Mouse (Mus musculus) right cerebral cortex, postnatal 14 days (tissue): ENCODE results near the gene Sart3.
A peak's percentile ranks its signal among the peaks of the same experiment; 100 is the strongest.
"Not testable (repeated sequence)": the region's sequence is repeated elsewhere in the genome, so short reads cannot be mapped to it uniquely, and the experiment has no call there.

Experiments
- DNase-seq: peaks from one replicate; pipeline ENCODE4 v3.0.0; 2022

The Sart3 gene

DNA sequence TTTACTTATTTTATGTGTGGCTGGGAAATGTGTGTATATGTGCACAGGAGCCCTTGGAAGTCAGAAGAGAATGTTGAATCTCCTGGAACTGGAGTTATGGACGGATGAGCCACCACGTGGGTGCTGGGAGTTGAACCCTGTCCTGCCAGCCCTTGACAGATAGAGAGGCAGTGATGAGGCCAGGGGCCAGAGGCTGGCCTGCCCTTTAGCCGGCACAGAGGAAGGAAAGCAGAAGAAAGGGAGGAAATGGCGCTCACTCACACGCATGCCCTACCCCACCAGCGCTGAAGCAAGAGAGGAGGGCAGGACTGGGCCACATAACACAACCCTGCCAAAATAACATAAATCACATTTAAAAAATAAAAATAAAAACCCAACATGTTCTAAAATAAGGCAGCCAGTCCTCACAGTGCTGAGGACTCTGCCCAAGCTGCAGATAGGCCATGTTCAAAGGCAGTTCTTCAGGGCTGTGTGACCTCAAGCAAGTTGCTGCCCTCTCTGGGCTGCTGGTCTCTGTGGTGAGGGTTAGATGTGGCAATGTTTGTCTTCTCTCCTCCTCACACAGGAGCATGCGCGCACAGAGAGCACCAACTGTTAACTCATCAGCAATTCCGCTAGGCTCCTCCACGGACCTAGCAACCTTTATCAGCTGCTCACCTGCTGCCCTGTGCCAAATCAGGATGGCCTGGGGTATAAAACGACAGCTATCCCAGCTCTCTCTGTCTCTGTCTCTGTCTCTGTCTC, 18.3 kb upstream of the Sart3 start:
- no peak for DNase-seq

DNA sequence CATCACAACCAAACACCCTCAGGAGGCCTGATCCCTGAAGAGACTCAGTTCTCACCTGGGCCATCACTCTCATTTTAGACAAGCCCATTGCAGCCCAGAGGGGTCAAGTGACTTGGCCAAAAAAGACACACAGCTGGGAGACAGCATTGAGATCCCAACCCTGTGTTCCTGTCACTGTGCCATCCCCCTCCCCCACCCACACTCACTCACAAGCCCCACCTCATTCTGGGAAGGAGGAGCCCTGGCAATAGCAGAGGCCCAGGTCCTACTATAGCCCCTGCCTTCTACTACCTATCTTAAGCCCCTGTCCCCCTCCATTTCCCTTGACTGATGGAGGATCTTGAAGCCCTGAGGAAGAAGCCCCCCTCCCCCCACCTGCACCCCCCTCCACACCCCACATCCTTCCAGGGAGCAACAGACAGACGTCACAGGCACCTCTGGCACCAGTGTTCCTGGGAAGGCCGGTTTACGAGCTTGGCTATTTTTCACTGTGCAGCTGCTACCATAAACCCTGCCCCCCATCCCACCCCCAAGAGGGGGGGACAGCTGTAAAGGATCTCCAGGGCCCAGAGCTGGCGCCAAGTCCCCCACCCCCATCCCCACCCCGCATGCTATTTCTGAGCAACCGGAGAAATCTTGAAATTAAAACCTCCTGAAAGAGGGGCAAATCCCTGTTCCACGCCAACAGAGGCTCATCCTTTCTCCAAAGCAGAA, 16.9 kb upstream of the Sart3 start:
- no peak for DNase-seq

DNA sequence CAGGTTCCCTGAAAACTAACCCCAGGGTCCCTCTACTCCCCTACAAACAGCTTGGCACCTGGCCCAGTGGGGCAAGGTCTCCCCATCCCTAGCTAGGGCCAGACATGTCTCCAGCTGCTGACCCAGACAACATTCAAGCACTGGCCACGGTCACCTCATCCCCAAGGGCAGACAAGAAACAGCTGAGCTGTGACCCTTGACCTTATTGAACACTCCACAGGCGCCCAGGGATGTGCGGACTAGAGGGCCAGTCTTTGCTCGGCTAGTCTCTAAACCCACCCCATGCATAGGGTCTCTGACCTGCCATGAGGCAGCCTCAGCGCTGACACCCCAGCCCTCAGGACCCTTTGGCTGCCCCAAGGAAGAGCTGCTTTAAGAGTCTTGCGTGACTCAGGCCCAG, 16.3 kb upstream of the Sart3 start:
- DNase-seq, result no peak

DNA sequence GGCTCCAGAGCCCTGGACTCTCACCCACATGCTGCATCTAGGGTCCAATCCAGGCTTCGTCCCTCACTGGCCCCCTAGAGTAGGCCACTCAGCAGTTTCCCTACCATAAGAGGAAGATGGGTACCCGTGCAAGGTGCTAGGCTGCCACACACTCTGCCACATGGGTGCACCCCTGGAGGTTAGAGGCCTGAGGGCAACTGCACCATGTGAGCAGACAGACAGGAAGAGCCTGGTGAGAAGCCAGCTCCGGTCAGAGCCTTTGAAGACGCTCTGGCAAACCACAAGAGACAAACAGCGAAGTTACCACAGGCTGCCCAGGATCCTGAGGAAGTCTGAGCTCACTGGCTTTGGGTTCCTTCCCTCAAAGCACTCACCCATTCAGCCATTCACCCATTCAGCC, 14.7 kb upstream of the Sart3 start:
- no peak for DNase-seq

DNA sequence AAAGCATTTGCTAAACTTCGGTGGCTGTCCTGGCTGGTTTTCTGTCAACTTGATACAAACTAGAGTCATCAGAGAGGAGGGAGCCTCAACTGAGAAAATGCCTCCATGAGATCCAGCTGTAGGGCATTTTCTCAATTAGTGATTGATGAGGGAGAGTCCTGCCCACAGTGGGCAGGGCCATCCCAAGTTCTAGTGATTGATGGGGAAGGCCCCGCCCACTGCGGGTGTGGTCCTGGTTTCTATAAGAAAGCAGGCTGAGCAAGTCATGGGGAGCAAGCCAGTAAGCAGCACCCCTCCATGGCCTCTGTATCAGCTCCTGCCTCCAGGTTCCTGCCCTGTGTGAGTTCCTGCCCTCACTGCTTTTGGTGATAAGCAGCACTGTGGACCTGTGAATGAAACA, 11.8 kb upstream of the Sart3 start:
- DNase-seq, result not testable (repeated sequence)

DNA sequence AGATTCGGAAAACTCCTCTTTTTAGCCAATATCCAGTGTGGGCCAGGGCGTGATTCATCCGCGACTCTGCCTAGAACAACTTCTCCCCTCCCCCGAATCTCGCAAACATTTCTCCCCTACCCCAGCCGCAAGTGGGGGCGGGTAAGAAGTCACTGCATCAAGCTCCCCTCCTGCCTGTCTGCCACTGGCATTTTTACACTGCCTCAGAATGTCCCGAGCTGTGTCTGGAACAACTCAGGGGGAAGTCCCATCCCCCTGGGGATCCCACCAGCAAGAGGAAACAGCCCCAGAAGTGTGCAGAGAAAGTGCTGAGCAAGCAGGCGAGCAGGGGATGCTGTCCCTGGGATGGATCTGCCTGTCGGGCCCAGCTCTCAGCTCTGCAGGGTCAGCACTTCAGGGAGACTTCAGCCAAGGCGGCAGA, 11.3 kb upstream of the Sart3 start:
- peak; percentile 40 for DNase-seq

DNA sequence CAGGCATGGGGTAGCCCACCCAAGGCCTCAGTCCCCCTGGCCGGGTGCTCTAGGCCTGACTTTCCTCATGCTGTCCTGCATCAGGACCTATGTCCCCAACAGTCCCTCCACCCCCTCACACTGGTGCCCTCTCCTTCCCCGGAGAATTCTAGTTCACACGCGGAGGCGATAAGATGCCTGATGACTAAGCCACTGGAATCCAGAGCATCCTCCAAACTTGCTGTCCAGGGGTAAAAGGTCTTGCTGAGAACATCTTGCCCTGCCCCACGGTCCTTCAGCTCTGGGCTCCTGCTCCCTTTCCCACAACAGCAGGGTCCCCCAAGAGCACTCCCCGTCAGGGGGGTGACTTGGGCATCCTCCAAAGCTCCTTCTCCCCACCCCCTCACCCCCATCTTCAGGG, 10.3 kb upstream of the Sart3 start:
- DNase-seq, result no peak

DNA sequence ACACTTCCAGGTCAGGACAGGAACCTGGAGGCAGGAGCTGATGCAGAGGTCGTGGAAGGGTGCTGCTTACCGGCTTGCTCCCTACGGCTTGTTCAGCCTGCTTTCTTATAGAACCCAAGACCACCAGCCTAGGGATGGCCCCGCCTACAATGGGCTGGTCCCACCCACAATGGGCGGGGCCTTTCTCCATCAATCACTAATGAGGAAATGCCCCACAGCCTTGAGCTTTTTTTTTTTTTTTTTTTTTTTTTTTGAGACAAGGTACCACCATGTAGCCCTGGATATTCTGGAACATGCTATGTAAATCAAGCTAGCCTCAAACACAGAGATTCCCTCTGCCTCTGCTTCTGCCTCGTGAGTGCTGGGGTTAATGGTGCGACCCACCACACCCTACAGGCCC, 9.6 kb upstream of the Sart3 start:
- DNase-seq, result no peak

DNA sequence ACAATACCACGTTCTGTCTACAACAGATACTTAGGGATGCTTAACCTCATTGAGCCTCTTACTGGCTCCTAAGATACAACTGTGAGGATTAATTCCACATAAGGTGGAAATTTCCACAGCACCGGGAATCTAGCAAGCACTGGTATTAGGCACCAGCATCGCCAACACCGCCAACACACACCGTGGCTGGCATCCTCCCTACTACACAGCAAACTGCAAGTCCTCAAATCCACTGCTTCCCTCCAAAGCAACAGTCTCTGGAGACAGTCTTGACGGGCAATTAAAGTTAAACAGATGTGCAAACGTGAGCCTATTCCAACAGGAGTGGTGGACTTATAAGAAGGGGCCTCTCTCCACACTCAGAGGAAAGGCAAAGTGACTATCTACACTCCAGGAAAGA, 8.9 kb upstream of the Sart3 start:
- no peak for DNase-seq

DNA sequence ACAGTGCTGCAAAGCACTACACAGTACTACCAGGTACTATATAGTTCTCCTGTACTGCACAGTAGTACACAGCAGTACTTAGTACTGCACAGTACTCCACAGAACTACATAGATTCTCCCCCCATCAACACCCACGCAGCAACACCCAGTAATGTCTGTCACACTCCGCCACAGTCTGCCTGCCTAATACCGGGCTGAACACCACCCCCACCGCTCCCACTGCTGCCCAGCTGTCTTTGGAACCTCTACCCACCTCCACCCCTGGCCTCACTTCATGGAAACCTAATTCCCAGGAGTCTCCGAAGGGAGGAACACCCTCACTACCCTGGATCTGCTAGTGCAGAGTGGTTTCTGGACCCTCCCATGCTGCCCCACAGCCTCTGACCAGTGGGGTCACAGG, 8.5 kb upstream of the Sart3 start:
- no peak for DNase-seq

DNA sequence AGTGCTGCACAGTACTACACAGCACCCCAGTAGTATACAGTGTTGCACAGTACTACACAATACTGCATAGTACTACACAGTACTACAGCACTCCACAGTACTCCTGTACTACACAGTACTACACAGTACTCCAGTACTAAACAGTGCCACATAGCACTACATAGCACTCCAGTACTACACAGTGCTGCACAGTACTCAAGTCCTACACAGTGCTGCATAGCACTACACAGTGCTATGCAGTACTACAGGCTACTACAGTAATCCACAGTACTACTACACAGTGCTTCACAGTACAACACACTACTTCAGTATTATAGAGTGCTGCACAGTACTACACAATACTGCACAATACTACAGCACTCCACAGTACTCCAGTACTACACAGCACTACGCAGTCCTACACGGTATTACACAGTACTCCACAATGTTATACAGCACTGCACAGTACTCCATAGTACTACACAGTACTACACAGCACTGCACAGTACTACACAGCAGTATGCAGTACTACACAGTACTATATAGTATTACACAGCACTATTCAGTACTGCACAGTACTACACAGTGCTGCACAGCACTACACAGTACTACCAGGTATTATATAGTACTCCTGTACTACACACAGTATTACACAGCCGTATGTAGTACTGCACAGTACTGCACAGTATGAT, 7.9 kb upstream of the Sart3 start:
- DNase-seq, result no peak

DNA sequence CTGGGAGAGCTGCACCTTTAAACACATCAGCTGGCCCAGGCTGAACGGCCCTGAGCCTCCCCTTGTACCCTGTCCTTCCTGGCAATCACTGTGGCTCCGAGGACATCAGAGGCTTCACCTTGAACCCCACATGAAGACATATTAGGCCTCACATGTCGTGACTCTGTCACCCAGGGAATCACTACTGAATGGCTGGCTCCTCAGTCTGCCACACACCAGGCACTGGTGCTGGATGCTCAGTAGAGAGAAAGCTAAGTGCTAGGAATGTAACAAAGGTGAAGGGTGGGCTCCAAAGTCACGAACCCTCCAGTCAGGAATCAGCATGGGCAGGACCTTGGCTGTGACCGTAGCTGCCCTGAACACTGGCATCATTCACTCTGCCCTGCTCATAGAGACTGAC, 7.3 kb upstream of the Sart3 start:
- no peak for DNase-seq

DNA sequence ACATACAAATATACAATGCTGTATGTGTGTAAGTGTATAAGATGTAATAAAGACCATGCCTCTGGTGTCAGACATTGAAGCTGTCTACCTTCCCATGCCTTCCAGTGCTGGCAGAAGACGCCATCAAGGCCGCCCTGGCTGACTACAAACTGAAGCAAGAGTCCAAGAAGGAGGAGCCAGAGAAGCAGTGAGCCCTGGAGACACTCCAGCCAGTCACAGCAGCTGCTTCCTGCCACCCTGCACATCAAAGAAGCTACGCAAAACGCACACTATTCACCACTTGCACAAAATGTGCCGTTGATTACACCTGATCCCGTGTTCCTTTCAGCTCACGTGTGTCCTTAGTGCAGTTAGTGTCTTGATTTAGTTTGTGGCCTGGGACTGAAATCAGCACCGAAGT, 5.4 kb upstream of the Sart3 start:
- not testable (repeated sequence) for DNase-seq

DNA sequence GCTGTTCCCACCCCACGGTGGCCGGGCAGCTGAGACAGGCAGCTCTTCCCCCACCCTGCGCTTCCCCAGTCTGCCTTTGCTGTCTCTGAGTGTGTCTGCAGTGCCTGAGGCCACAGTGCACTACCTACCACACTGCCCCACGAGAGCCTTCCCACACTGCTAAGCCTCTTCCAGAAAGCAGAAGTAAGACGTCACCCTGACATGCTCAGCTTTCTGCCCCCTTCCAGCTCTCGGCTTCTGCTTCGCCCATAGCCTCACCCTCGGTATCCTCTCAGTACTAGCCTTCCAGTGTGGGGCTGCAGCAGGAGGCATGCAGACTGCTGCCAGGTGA, 4.6 kb upstream of the Sart3 start:
- no peak for DNase-seq

DNA sequence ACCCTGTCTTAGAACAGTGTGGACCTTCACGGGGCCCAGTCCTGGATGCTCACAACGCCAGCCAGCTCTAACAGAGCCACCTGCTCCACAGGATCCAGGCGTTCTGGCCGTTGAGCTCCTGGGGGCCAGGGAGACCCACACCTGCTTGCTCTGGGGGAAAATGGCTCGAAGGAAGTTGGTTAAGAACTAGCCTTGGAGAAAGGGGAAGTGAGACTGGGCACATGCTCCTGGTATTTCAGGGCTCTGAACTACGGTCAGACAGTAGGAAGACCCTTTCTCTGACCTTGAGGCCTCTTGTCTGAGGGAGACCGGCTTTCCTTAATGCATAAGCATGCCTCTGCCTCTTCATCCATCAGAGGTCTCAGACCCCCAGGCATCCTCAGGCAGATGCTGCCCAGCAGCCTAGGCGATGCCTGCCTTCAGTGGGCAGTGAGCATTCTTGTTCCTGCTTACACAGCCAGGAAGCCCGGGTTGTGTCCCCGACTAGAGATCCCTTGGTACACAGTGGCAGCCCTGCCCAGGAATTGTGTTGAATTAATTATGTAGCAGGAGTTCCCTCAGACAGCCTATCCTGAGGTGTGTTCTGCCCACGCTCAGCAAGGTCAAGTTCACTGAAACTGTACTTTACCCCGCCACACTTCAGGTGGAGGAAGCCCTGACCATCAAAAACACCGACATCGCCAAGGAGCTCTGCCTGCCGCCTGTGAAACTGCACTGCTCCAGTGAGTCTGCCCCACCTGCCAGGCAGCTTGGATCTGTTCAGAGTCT, 4.0 kb upstream of the Sart3 start:
- no peak for DNase-seq

DNA sequence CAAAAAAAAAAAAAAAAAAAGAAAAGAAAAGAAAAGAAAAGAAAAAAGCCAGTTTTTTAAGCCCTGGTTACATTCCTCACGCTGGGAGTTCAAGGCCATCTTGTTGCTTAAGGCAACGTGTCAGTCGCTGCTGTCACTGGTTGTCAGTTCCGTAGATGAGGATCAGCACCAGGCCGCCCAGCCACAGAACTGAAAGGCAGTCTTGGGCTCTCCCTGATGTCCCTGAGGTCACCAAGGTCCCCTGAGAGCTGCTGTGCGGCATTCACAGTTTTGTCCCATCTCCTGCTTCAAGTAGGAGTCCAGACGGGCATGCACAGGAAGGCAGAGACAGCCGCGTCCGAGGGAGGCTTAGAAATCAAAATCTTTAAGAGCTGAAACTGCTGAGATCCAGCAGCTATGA, 3.3 kb upstream of the Sart3 start:
- DNase-seq, result no peak

DNA sequence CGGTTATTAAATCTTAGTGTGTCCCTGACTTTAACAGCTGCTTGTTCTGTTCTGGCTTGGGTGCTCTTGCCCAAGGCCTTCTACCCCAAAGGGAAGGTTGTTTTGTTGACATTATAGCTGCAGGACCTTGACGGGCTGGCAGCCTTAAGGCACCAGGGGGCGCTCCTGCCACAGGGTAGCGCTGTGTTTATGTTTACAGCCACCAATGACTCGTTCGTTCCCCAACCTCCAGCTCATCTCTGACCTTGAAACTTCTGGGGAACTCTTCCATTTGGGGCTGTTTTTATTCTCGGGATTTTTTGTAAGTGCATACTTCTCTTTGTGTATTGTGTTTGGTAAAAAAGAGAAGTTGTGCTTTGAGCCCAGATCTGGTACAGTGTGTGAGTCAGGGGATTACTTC, 1.4 kb upstream of the Sart3 start:
- DNase-seq, result peak; percentile 85

DNA sequence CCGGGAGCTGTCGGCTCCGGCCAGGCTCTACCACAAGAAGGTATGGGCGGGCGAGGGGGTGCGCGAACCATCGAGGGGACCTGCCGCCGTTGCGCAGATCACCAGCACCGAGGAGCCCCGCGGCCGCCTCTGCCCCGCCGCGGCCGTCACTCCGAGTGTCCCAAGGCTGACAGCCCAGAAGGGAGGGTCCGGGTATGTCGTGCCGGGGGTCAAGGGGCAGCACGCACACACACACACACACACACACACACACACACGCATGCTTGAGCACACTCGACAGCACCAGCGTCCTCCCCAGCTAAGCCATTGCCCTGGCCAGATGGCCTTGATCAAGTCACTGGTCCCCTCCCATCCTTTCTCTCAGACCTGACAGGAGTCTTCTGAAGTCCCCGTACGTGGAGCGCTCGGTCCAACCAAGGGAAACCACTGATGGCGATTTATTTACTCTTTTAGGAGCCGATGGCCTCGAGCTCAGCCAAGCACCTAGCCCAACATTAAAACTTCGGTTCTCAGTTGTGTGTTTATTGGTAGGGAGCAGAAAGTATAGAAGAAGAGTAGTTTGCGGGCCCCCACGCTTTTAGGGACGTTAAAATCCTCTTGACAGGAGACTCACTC, 702 bp upstream of the Sart3 start:
- no peak for DNase-seq

DNA sequence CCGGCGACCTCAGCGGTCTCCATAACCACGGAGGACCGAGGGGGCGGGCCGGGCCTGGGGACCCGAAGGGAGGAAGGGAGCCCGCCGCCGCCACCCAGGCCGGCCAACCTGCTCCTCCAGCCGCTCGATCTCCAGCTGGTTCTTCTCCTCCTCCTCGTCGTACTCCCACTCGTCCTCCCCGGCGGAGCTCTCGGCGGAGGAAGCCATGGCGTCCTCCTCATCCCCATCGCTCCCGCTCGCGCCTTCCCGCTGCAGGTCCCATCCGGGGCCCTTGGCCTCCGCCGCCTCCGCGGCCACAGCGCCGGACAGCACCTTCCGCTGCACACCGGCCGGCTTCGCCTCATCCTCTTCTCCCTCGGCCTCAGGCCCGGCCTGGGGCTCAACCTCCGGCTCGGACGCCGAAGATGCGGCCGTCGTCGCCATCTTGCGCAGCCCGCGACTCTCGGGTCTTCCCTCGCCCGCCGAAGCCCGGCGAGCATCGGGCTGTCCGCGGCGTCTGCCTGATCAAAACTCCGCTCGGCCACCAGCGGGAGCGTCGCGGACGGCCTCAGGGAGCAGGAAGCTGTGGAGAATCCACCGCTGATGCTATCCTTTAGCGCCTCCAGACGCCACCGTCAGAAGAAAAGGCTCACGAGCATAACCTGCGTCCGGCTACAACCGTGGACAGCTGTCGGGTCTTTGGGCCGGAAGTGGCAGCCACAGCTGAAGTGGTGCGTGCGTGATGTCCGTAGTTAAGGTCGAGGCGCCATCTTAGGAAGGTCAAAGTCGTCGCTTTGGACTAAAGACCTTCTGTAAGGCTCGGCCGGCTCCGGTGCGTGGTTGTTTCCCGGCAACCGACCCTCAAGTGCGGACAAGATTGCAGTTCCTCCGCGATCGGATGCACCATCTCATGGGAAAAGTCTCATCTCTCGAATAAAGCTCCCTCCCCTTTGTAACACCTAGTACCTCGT, 822 bp downstream of the Sart3 start:
- peak; percentile 82 for DNase-seq

DNA sequence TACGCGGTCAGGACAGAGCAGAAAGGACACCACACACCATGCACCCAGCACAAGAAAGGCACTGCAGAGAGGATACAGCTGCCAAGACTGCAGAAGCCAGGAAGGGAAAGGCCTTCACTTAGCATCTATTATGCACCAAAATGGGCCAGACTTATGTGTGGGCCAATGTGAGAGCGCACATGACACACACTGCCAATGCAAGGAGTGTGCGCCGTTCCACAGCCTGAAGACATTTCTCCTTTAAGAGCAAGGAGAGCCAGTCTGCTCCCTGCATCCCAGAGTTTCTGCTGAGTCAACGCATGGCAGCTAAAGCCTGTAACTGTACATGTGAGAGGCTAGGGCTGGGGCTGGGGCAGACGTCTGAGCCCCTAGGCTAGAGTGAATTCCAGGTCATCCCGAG, 3.5 kb downstream of the Sart3 start:
- no peak for DNase-seq

DNA sequence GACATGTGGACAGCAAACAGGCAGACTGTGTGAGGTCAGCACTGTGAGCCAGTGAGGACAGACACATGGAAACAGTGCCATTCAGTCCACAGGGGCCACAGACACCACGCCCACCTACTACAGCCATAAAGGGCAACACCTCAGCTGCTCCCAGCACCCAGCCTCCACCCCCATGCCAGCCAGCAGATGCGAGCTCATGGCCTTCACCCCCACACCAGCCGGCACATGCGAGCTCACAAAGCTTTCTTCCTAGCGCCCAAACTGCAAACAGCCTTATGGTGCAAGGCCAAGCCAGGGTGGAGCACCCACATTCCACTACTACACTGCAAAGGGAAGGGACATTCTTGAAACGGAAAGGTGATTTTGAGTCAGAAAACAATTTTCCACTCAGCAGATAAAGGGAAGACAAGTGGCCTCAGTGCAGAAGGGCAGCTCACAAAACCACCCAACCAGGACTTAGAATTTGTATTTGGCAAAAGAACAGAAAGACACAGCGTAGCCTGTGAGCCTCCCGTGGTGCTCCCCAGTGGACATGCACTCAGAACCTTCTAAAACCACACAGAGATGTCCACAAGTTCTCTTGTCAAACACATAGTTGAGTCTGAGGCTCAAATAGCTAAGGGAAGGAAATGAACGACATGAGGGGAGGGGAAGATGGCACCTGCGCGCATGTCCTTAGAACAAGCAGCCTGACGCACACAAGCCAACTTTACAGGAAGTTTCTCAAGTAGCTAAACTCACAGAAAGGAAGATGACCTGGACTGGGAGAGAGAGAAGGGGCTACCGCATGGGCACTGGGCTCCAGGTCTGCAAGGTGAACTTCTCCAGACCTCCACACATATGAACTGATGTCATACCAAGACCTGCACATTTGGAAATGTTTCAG, 6.4 kb downstream of the Sart3 start:
- no peak for DNase-seq
